Mouse (Mus musculus) embryonic facial prominence, embryonic 13.5 days (tissue): ENCODE measurements around the gene Ankrd34c. TPM values are rescaled to one million over a fixed set of nuclear protein-coding genes. Genes with fewer than 3 reads are reported as not detected.
A peak's percentile ranks its signal among the peaks of the same experiment; 100 is the strongest.

Experiments
- ATAC-seq: fragments of 200-750 bp; cut with Nextera tagmentation; 2 replicates; pipeline ENCODE4 v1.8.0; 2017; ENCODE audit warnings: low read depth; ENCODE audit not compliant: insufficient number of reproducible peaks, insufficient read depth, low FRiP score, low TSS enrichment
- H3K27ac ChIP-seq: fragments of 300-500 bp; sonication (generic); 2 replicates; pipeline ENCODE4 v1.5.1; 2015; ENCODE audit warnings: moderate library complexity, mild to moderate bottlenecking, inconsistent platforms
- H3K27me3 ChIP-seq: fragments of 300-500 bp; sonication (generic); 2 replicates; pipeline ENCODE4 v1.6.1; 2015; ENCODE audit warnings: mild to moderate bottlenecking, inconsistent platforms
- H3K36me3 ChIP-seq: fragments of 300-500 bp; sonication (generic); 2 replicates; pipeline ENCODE4 v1.6.1; 2015; ENCODE audit warnings: mild to moderate bottlenecking, inconsistent platforms
- H3K4me1 ChIP-seq: fragments of 300-500 bp; sonication (generic); 2 replicates; pipeline ENCODE4 v1.6.1; 2015; ENCODE audit warnings: inconsistent platforms
- H3K4me2 ChIP-seq: fragments of 300-500 bp; sonication (generic); 2 replicates; pipeline ENCODE4 v1.6.1; 2015; ENCODE audit warnings: moderate library complexity, mild to moderate bottlenecking, inconsistent platforms
- H3K4me3 ChIP-seq: fragments of 300-500 bp; sonication (generic); 2 replicates; pipeline ENCODE4 v1.5.1; 2015; ENCODE audit warnings: mild to moderate bottlenecking, inconsistent platforms
- H3K9ac ChIP-seq: fragments of 300-500 bp; sonication (generic); 2 replicates; pipeline ENCODE4 v1.6.1; 2015; ENCODE audit warnings: mild to moderate bottlenecking, inconsistent platforms
- H3K9me3 ChIP-seq: fragments of 300-500 bp; sonication (generic); 2 replicates; pipeline ENCODE4 v1.6.1; 2016; ENCODE audit warnings: inconsistent platforms
- WGBS: fragments of 180-500 bp; shearing (Covaris S2); methylation state at CpG from one replicate; pipeline ENCODE4 v1.1.7; 2015; ENCODE audit warnings: mixed read lengths; 5-methylcytosine and 5-hydroxymethylcytosine counted together
- polyA plus RNA-seq: library from polyadenylated mRNA; unstranded; fragments of >200 nt; fragmentation: Nextera tagmentation; extraction: Ambion mirVana; gene quantifications from 2 replicates; pipeline ENCODE4 v1.2.1, GENCODE M21; 2015

Gene Ankrd34c
- not detected in 2 replicates for polyA plus RNA-seq

GRCm38 (mm10) chr9:89738295-89738694 lies at the start of gene Ankrd34c:
Gene Ankrd34c (minus strand): TSS chr9:89738475.
- no peak within 1 kb of the TSS for H3K4me3 ChIP-seq
- H3K9ac ChIP-seq = no peak within 1 kb of the TSS
- peaks cover 27% of the 10 kb centered on the region for H3K27me3 ChIP-seq
- 0 out of 2 replicates have a peak within 1 kb of the TSS, but pooled peaks have one; percentile 7 for H3K4me2 ChIP-seq
- H3K9me3 ChIP-seq = no peaks in the 10 kb centered on the region
- no peaks in the 10 kb centered on the region for H3K4me1 ChIP-seq
- H3K36me3 ChIP-seq = no peaks in the 10 kb centered on the region
- no peak for ATAC-seq
- no peak within 1 kb of the TSS for H3K27ac ChIP-seq
- 4% methylated on average over 8 of the region's 8 CpGs for WGBS

GRCm38 (mm10) chr9:89787532-89787931 lies 49.3 kb upstream of the Ankrd34c start:
- WGBS = 64% methylated on average over 4 of the region's 4 CpGs
- Histone ChIP-seq H3K4me1 (no peaks in the 10 kb centered on the region), H3K9ac (no peak overlapping the region), H3K4me3 (no peak overlapping the region), H3K4me2 (no peak overlapping the region), H3K27me3 (no peaks in the 10 kb centered on the region), H3K36me3 (no peaks in the 10 kb centered on the region), H3K27ac (no peak overlapping the region), H3K9me3 (no peaks in the 10 kb centered on the region)
- ATAC-seq = no peak

- no peak for ATAC-seq
- Histone ChIP-seq H3K27me3 (no peaks in the 10 kb centered on the region), H3K27ac (no peak overlapping the region)
Measured at GRCm38 (mm10) chr9:89781395-89781927, 43.2 kb upstream of the Ankrd34c start.

GRCm38 (mm10) chr9:89779237-89779636 lies 41.0 kb upstream of the Ankrd34c start:
- H3K27me3 ChIP-seq = no peaks in the 10 kb centered on the region
- no peak overlapping the region for H3K4me3 ChIP-seq
- H3K9me3 ChIP-seq = no peaks in the 10 kb centered on the region
- no peak for ATAC-seq
- H3K4me2 ChIP-seq = no peak overlapping the region
- no peak overlapping the region for H3K9ac ChIP-seq
- no peaks in the 10 kb centered on the region for H3K36me3 ChIP-seq
- H3K4me1 ChIP-seq = no peaks in the 10 kb centered on the region
- no peak overlapping the region for H3K27ac ChIP-seq
- WGBS = 84% methylated on average over 1 of the region's 1 CpGs

More at GRCm38 (mm10) chr9:89781395-89781927, 43.2 kb upstream of the Ankrd34c start:
- no peaks in the 10 kb centered on the region for H3K9me3 ChIP-seq
- no peak overlapping the region for H3K4me2 ChIP-seq
- no peak overlapping the region for H3K4me3 ChIP-seq
- no peaks in the 10 kb centered on the region for H3K4me1 ChIP-seq
- H3K9ac ChIP-seq = no peak overlapping the region
- H3K36me3 ChIP-seq = no peaks in the 10 kb centered on the region

- ATAC-seq = no peak
- no peak overlapping the region for H3K4me2 ChIP-seq
- no peaks in the 10 kb centered on the region for H3K27me3 ChIP-seq
- no peaks in the 10 kb centered on the region for H3K9me3 ChIP-seq
- no peaks in the 10 kb centered on the region for H3K4me1 ChIP-seq
- H3K9ac ChIP-seq = no peak overlapping the region
- no peak overlapping the region for H3K27ac ChIP-seq
- WGBS = 38% methylated on average over 1 of the region's 1 CpGs
- H3K36me3 ChIP-seq = no peaks in the 10 kb centered on the region
- H3K4me3 ChIP-seq = no peak overlapping the region
Measured at GRCm38 (mm10) chr9:89771153-89771552, 32.9 kb upstream of the Ankrd34c start.

- H3K9ac ChIP-seq = no peak overlapping the region
- ATAC-seq = no peak
- no peaks in the 10 kb centered on the region for H3K4me1 ChIP-seq
- no peaks in the 10 kb centered on the region for H3K9me3 ChIP-seq
- no peaks in the 10 kb centered on the region for H3K36me3 ChIP-seq
- H3K4me3 ChIP-seq = no peak overlapping the region
- no peak overlapping the region for H3K27ac ChIP-seq
- H3K4me2 ChIP-seq = no peak overlapping the region
- 60% methylated on average over 1 of the region's 1 CpGs for WGBS
- no peaks in the 10 kb centered on the region for H3K27me3 ChIP-seq
Measured at GRCm38 (mm10) chr9:89762017-89762416, 23.7 kb upstream of the Ankrd34c start.

GRCm38 (mm10) chr9:89758569-89758968 lies 20.3 kb upstream of the Ankrd34c start:
- 95% methylated on average over 1 of the region's 1 CpGs for WGBS
- Histone ChIP-seq H3K27me3 (no peaks in the 10 kb centered on the region), H3K27ac (no peak overlapping the region), H3K9ac (no peak overlapping the region), H3K4me3 (no peak overlapping the region), H3K4me2 (no peak overlapping the region), H3K4me1 (no peaks in the 10 kb centered on the region), H3K36me3 (no peaks in the 10 kb centered on the region), H3K9me3 (no peaks in the 10 kb centered on the region)
- no peak for ATAC-seq

GRCm38 (mm10) chr9:89758139-89758538 lies 19.9 kb upstream of the Ankrd34c start:
- ATAC-seq = no peak

GRCm38 (mm10) chr9:89757571-89757970 lies 19.3 kb upstream of the Ankrd34c start:
- Histone ChIP-seq H3K9me3 (no peaks in the 10 kb centered on the region), H3K27me3 (no peaks in the 10 kb centered on the region), H3K4me1 (no peaks in the 10 kb centered on the region), H3K27ac (no peak overlapping the region), H3K36me3 (no peaks in the 10 kb centered on the region), H3K4me3 (no peak overlapping the region), H3K4me2 (no peak overlapping the region), H3K9ac (no peak overlapping the region)
- WGBS = 36% methylated on average over 4 of the region's 4 CpGs
- no peak for ATAC-seq

More at GRCm38 (mm10) chr9:89758139-89758538, 19.9 kb upstream of the Ankrd34c start:
- Histone ChIP-seq H3K4me3 (no peak overlapping the region), H3K4me1 (no peaks in the 10 kb centered on the region), H3K9me3 (no peaks in the 10 kb centered on the region), H3K4me2 (no peak overlapping the region), H3K27ac (no peak overlapping the region), H3K36me3 (no peaks in the 10 kb centered on the region), H3K27me3 (no peaks in the 10 kb centered on the region), H3K9ac (no peak overlapping the region)
- WGBS = 80% methylated on average over 1 of the region's 1 CpGs

GRCm38 (mm10) chr9:89740041-89740440 lies 1.8 kb upstream of the Ankrd34c start:
- no peak for ATAC-seq
- no peak overlapping the region for H3K27ac ChIP-seq
- no peaks in the 10 kb centered on the region for H3K9me3 ChIP-seq
- H3K36me3 ChIP-seq = no peaks in the 10 kb centered on the region
- no peak overlapping the region for H3K9ac ChIP-seq
- no peaks in the 10 kb centered on the region for H3K4me1 ChIP-seq
- no peak overlapping the region for H3K4me2 ChIP-seq
- no peak overlapping the region for H3K4me3 ChIP-seq
- H3K27me3 ChIP-seq = peaks cover 26% of the 10 kb centered on the region

- no peaks in the 10 kb centered on the region for H3K4me1 ChIP-seq
- no peak overlapping the region for H3K4me2 ChIP-seq
- no peak overlapping the region for H3K9ac ChIP-seq
- peaks cover 27% of the 10 kb centered on the region for H3K27me3 ChIP-seq
- no peaks in the 10 kb centered on the region for H3K9me3 ChIP-seq
- H3K36me3 ChIP-seq = no peaks in the 10 kb centered on the region
- WGBS = 4% methylated on average over 6 of the region's 6 CpGs
- no peak overlapping the region for H3K4me3 ChIP-seq
- ATAC-seq = no peak
- no peak overlapping the region for H3K27ac ChIP-seq
Measured at GRCm38 (mm10) chr9:89737888-89738287, 387 bp downstream of the Ankrd34c start.

GRCm38 (mm10) chr9:89736932-89737705 lies 1.2 kb downstream of the Ankrd34c start:
- Histone ChIP-seq H3K9ac (no peak overlapping the region), H3K9me3 (no peaks in the 10 kb centered on the region), H3K4me2 (0 out of 2 replicates have a peak overlapping the region, but pooled peaks have one; percentile 7), H3K27ac (no peak overlapping the region), H3K36me3 (no peaks in the 10 kb centered on the region), H3K4me3 (no peak overlapping the region), H3K27me3 (peaks cover 27% of the 10 kb centered on the region), H3K4me1 (no peaks in the 10 kb centered on the region)
- WGBS = 7% methylated on average over 20 of the region's 20 CpGs
- no peak for ATAC-seq
